Mouse (Mus musculus): ENCODE results near the gene Vmn1r28.
"Not testable (repeated sequence)": the region's sequence is repeated elsewhere in the genome, so short reads cannot be mapped to it uniquely, and the experiment has no call there.

Gene Vmn1r28

DNA sequence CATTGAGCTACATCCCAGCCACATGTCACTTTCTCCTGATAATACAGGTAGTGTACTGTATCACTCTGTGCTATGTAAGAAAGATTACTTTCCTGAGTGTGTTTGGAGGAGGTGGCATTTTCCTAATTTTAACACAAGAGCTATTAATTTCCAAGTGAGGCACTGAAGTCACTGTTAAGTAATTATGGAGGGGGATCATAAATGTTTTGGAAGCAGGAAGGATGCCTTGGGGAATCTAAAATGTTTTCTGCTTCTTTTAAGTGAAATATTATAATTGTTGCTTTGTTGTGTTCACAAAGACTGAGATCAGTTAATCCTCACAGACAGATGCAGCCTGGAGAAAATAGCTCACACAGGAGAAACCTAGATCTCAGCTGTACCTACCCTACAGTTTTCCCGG, at the start of gene Vmn1r28:
Vmn1r28 (plus strand) TSS at position 301 of the 400 bp plus-strand sequence.
- no peak for DNase-seq (ENCODE audit: low spot score in 2 of 2)

- DNase-seq (ENCODE audit: low spot score in 2 of 2): peak in 1 of 2 experiments; percentile 1
Measured at GRCm38 (mm10) chr6:58216119-58216518, 45.7 kb upstream of the Vmn1r28 start.

DNA sequence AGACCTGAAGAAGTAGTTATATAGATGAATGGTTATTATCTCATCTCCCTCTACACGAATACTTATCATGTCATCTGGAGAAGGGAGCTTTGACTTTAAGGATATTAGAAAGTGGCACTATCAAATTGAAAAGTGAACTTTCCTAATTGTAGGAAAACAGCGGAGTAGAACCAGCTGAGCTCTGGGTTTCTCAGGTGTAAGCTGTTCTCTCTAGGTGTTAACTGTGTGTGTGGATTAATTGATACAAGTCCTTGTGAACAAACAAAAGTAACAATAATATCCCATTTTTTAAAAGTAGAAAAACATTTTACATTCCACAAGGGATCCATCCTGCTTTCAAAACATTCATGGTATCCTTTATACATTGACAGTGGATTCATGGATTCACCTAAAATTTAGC, 43.1 kb upstream of the Vmn1r28 start, which contains the start of gene Vmn1r27:
Vmn1r27 (minus strand) TSS at position 101 of the 400 bp plus-strand sequence.
- no peak for DNase-seq (ENCODE audit: low spot score in 2 of 2)

DNA sequence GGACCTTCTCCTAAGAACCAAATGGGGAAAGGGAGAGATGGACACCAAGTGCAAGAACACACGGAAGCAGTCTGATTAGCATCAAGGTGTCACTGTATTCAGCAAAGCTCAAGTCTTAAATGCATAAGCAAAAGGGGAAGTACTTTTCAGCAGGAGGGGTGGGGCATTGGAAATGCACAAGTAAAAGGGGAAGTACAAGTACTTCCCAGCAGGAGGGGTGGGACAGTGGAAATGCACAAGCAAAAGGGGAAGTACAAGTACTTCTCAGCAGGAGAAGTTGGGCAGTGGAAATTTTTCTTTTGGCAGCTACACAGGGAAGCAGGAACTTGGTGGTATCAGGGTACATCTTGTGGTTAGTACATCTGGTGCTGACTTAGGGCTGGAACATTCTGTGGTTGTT, 17.8 kb downstream of the Vmn1r28 start:
- not testable (repeated sequence) for DNase-seq (ENCODE audit: low spot score in 2 of 2)

DNA sequence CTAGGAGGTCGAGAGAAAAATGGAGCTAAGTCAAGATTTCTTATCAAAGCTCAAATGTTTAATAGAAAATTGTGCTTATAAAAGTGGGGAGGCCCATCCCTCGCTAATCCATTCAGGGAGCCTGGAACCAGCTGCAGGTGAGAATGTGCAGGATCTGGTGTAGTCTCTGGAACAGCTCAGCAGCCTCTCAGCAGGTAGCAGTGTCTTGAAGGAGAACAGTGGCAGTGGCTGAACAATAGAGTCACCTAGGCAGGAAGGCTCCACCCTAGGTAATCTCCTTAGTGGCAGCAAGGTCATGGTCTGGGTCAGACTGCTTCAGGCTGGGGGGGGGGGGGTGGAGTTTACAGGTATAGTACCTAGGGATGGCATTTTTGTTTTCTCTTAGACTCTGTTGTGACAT, 30.4 kb downstream of the Vmn1r28 start:
- no peak for DNase-seq (ENCODE audit: low spot score in 2 of 2)

DNA sequence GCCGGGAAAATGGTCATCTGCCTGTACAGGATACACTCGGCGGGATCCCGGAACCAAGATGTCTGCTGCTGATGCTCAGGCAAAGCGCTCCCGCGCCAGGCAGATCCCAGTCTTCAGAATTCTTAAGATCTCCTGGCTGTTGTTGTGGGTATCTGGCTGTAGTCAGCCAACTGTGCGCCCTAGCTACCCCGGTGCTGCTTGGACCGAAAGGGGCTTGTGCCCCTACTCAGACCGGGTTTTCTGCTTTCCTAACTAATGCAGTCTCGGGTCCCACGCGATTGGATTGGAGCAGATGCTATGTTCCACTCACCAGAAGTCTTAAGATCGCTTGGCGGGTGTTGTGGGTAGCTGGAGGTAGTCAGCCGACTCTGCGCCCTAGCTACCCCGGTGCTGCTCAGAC, 36.7 kb downstream of the Vmn1r28 start:
- not testable (repeated sequence) for DNase-seq (ENCODE audit: low spot score in 2 of 2)

GRCm38 (mm10) chr6:58301249-58301648, 39.4 kb downstream of the Vmn1r28 start, which contains the start of gene Vmn1r29:
TSS of gene Vmn1r29 (plus strand) at chr6:58301549.
- no peak for DNase-seq (ENCODE audit: low spot score in 2 of 2)

All from left cerebral cortex, adult 9 months (tissue).